Mouse (Mus musculus): Measurements from ENCODE around the gene 1500011B03Rik.

GRCm38 (mm10) chr5:114769786-114770185 lies 53.5 kb downstream of the 1500011B03Rik start:
- TF ChIP-seq GATA1 (IDR thresholded peaks at IDR 0.05; ENCODE audit: borderline replicate concordance, low read length) (no peak), CTCF (IDR thresholded peaks at IDR 0.05; ENCODE audit: low read depth, low read length) (no peak), GATA2 (IDR thresholded peaks at IDR 0.05; ENCODE audit: borderline replicate concordance, low read depth, low read length) (no peak), POLR2AphosphoS5 (IDR thresholded peaks at IDR 0.05; ENCODE audit: insufficient replicate concordance, low read depth, low read length) (no peak), TAL1 (conservative IDR thresholded peaks at IDR 0.05; ENCODE audit: low read depth, low read length) (no peak)

Data from G1E (cell line).